Mouse (Mus musculus): ENCODE results near the gene Cd163l1.

Gene Cd163l1

GRCm38 (mm10) chr7:140220375-140220774, 2.3 kb downstream of the Cd163l1 start:
- no peak for DNase-seq (ENCODE audit: low read depth)

DNA sequence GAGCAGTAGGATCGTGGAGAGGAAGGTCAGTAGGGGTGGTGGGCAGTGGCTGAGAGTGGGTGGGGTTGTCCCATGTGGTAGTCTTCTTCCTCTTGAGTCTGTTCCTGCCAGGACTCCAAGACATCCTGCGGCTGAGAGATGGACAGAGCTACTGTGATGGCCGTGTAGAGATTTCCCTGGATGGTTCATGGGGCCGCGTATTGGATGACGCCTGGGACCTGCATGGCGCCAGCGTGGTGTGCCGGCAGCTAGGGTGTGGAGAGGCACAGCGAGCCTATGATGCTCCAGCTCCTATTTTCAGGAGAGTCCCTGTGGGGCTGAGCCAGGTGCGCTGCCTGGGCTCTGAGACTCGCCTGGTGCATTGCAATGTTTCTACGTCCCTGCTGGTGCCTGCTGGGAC, 6.1 kb downstream of the Cd163l1 start:
- DNase-seq (ENCODE audit: low read depth): no peak

DNA sequence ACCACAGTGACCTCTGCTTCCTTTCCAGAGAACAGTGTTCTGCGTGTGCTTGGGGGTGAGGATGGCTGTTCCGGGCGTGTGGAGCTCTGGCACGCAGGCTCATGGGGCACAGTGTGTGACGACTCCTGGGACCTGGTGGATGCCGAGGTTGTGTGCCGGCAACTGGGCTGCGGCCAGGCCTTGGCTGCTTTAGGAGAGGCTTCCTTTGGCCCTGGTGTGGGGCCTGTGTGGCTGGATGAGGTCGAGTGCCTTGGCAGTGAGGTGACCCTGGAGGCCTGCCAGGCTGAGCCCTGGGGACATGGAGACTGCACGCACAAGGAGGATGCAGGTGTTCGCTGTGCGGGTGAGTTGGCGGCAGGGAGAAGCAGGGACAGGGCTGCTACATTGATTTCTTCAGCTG, 10.4 kb downstream of the Cd163l1 start:
- no peak for DNase-seq (ENCODE audit: low read depth)

- no peak for DNase-seq (ENCODE audit: low read depth)
These were observed 13.0 kb downstream of the Cd163l1 start for GRCm38 (mm10) chr7:140231026-140231425.

- no peak for DNase-seq (ENCODE audit: low read depth)
These were observed 15.6 kb downstream of the Cd163l1 start for GRCm38 (mm10) chr7:140233696-140234095.

- no peak for DNase-seq (ENCODE audit: low read depth)
These were observed 29.1 kb downstream of the Cd163l1 start, which contains the start of gene 5830411N06Rik for GRCm38 (mm10) chr7:140247216-140247615. Gene 5830411N06Rik (plus strand): TSS chr7:140247284.

DNA sequence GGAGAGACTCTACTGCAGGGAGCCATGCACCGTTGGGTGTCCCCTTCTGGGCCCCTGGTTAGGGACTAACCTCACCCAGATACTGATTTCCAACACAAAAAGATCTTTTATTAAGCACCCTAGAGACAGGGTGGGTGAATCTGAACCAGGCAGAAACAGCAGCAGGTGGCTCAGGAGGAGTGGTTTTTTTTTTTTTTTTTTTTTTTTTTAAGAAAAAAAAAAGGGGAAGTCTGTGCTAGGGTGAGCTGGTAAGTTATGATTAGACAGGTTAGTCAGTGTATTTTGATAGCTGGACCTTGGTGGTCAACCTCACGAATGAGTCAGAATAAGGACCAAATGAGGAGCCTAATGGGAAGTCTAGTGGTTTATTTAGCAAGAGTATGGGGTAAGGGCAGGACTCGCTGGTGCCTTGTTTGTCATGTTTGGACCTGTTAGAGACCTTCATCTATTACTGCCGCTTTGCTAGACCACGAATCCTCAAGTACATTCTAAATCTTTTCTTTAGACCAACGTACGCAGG, 35.8 kb downstream of the Cd163l1 start:
- DNase-seq (ENCODE audit: low read depth): no peak

Data from c-Kit-positive CD71-positive TER-119-negative erythroid progenitor cells, embryonic 14.5 days (primary cell).